Mouse (Mus musculus) embryonic fibroblast, embryonic 13.5 days (primary cell): ENCODE measurements around the gene Hacd2.

Source experiments
- CTCF ChIP-seq: IDR thresholded peaks from 2 replicates; pipeline ENCODE4 v1.5.1; 2011; ENCODE audit warnings: mild to moderate bottlenecking, control low read depth, low read length, moderate library complexity, borderline replicate concordance; ENCODE audit not compliant: insufficient read depth
- POLR2A ChIP-seq: IDR thresholded peaks from 2 replicates; pipeline ENCODE4 v1.6.1; 2011; ENCODE audit warnings: low read depth, mild to moderate bottlenecking, control low read depth, low read length, moderate library complexity

DNA sequence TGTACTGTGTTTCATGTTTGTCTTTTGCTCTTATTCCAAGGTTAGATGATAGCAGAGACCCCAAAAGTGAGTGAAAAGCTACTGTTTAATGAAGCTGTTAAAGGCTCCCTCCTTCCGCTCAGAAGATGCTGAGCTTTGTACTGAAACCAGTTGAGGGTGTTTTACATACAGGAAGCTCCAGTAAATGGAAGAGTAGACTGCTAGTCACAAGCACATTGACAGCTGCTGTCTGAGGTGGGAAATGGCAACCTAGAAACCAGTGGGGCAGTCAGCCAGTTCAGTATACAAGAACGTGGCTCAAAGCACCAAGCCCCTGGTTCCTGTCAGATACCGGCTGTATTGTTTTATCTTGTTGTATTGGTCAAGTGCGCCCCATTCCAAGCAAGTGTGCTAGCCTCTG is 46.7 kb downstream of the Hacd2 start:
- TF ChIP-seq CTCF (no peak), POLR2A (no peak)
